Mouse (Mus musculus) lung, adult 2 months (tissue): ENCODE measurements at regions not wholly inside any gene's neighbourhood (a gene's known extent, or its start where the extent isn't known, plus 50 kb on each side); places are given as distances from the start of the nearest gene placed in this dataset.

Source experiments
- DNase-seq: peaks from one replicate; pipeline ENCODE4 v3.0.0; 2022
- H3K4me1 ChIP-seq: fragments of 200-500 bp; 2 replicates; pipeline ENCODE4 v1.6.1; 2011; ENCODE audit warnings: low read length; ENCODE audit not compliant: control insufficient read depth, insufficient read depth
- H3K4me3 ChIP-seq: fragments of 200-500 bp; replicated peaks from 2 replicates; pipeline ENCODE3; 2011; ENCODE audit warnings: low read depth, mild to moderate bottlenecking, control low read depth, low read length; ENCODE audit errors: extremely low read depth
- CTCF ChIP-seq: fragments of 200-500 bp; IDR thresholded peaks from 2 replicates; pipeline ENCODE4 v1.5.1; 2011; ENCODE audit warnings: mild to moderate bottlenecking, low read length, control low read depth; ENCODE audit not compliant: insufficient read depth
- POLR2A ChIP-seq: fragments of 200-500 bp; IDR thresholded peaks from 2 replicates; pipeline ENCODE4 v1.6.1; 2011; ENCODE audit warnings: low read depth, mild to moderate bottlenecking, control low read depth, low read length, borderline replicate concordance; ENCODE audit errors: extremely low read depth
- WGBS: fragments of 180-500 bp; shearing (Covaris S2); methylation state at CpG from one replicate; pipeline ENCODE4 v1.1.7; 2018; 5-methylcytosine and 5-hydroxymethylcytosine counted together

- DNase-seq, result no peak
- WGBS, result 38% methylated on average over 6 of the region's 6 CpGs
- H3K4me1 ChIP-seq, result no peaks in the 10 kb centered on the region
- TF ChIP-seq CTCF (no peak), POLR2A (no peak)
- no peak overlapping the region for H3K4me3 ChIP-seq
These were observed 91.5 kb upstream of the Fam241a start for GRCm38 (mm10) chr3:127987583-127987982.

GRCm38 (mm10) chr3:127985165-127985564 lies 89.0 kb upstream of the Fam241a start:
- DNase-seq, result no peak
- TF ChIP-seq CTCF (no peak), POLR2A (no peak)
- 82% methylated on average over 3 of the region's 3 CpGs for WGBS
- H3K4me3 ChIP-seq, result no peak overlapping the region
- H3K4me1 ChIP-seq, result no peaks in the 10 kb centered on the region

GRCm38 (mm10) chr3:127977240-127977639 lies 81.1 kb upstream of the Fam241a start:
- DNase-seq, result no peak
- Histone ChIP-seq H3K4me1 (no peaks in the 10 kb centered on the region), H3K4me3 (no peak overlapping the region)
- WGBS, result 67% methylated on average over 6 of the region's 6 CpGs
- TF ChIP-seq POLR2A (no peak), CTCF (no peak)

GRCm38 (mm10) chr3:127970891-127971290 lies 74.8 kb upstream of the Fam241a start:
- TF ChIP-seq POLR2A, result no peak
- TF ChIP-seq CTCF, result peak; percentile 64
- WGBS, result 7% methylated on average over 5 of the region's 5 CpGs
- peak; percentile 35 for DNase-seq
- Histone ChIP-seq H3K4me1 (no peaks in the 10 kb centered on the region), H3K4me3 (no peak overlapping the region)

- Histone ChIP-seq H3K4me1 (no peaks in the 10 kb centered on the region), H3K4me3 (no peak overlapping the region)
- whole genome bisulfite sequencing, result 69% methylated on average over 10 of the region's 10 CpGs
- no peak for TF ChIP-seq POLR2A
- no peak for DNase-seq
These were observed 71.0 kb upstream of the Fam241a start for GRCm38 (mm10) chr3:127967170-127967569.

- no peak for TF ChIP-seq CTCF
- no peak for TF ChIP-seq POLR2A
- H3K4me1 ChIP-seq, result no peaks in the 10 kb centered on the region
- no peak overlapping the region for H3K4me3 ChIP-seq
- DNase-seq, result no peak
- WGBS, result 87% methylated on average over 4 of the region's 4 CpGs
These were observed 70.1 kb upstream of the Fam241a start for GRCm38 (mm10) chr3:127966214-127966613.

- Histone ChIP-seq H3K4me3 (no peak overlapping the region), H3K4me1 (no peaks in the 10 kb centered on the region)
- 35% methylated on average over 13 of the region's 13 CpGs for WGBS
- TF ChIP-seq CTCF (no peak), POLR2A (no peak)
- DNase-seq, result no peak
These were observed 63.0 kb upstream of the Fam241a start for GRCm38 (mm10) chr3:127958919-127959684.

GRCm38 (mm10) chr3:127954856-127955255 lies 58.7 kb upstream of the Fam241a start:
- 91% methylated on average over 4 of the region's 4 CpGs for whole genome bisulfite sequencing
- no peaks in the 10 kb centered on the region for H3K4me1 ChIP-seq
- H3K4me3 ChIP-seq, result no peak overlapping the region
- TF ChIP-seq POLR2A (no peak), CTCF (no peak)
- no peak for DNase-seq

GRCm38 (mm10) chr3:127953610-127954009 lies 57.5 kb upstream of the Fam241a start:
- WGBS, result 81% methylated on average over 4 of the region's 4 CpGs
- DNase-seq, result no peak
- Histone ChIP-seq H3K4me1 (no peaks in the 10 kb centered on the region), H3K4me3 (no peak overlapping the region)
- TF ChIP-seq CTCF (no peak), POLR2A (no peak)

- Histone ChIP-seq H3K4me1 (no peaks in the 10 kb centered on the region), H3K4me3 (no peak overlapping the region)
- WGBS, result 34% methylated on average over 6 of the region's 6 CpGs
- peak; percentile 24; the same call in 1 of the 2 replicates for TF ChIP-seq CTCF
- no peak for TF ChIP-seq POLR2A
- no peak for DNase-seq
These were observed 52.9 kb upstream of the Fam241a start for GRCm38 (mm10) chr3:127948898-127949620.
